Mouse (Mus musculus) cerebellum, postnatal 10 days (tissue): Measurements from ENCODE around the gene Ccdc114.
A peak's percentile ranks its signal among the peaks of the same experiment; 100 is the strongest.
"Not testable (repeated sequence)": the region's sequence is repeated elsewhere in the genome, so short reads cannot be mapped to it uniquely, and the experiment has no call there.

ENCODE experiments used
- DNase-seq, 2 experiments: peaks; one replicate each; pipeline ENCODE4 v3.0.0; 2021; ENCODE audit warnings: mixed read lengths in 2 of 2

Ccdc114 gene

GRCm38 (mm10) chr7:45919083-45919671 lies 4.7 kb upstream of the Ccdc114 start:
- peak in 1 of 2 experiments; percentile 16 for DNase-seq

GRCm38 (mm10) chr7:45919761-45920160 lies 4.1 kb upstream of the Ccdc114 start:
- DNase-seq = peak in 1 of 2 experiments; percentile 13

GRCm38 (mm10) chr7:45920583-45921241 lies 3.2 kb upstream of the Ccdc114 start:
- no peak for DNase-seq

DNA sequence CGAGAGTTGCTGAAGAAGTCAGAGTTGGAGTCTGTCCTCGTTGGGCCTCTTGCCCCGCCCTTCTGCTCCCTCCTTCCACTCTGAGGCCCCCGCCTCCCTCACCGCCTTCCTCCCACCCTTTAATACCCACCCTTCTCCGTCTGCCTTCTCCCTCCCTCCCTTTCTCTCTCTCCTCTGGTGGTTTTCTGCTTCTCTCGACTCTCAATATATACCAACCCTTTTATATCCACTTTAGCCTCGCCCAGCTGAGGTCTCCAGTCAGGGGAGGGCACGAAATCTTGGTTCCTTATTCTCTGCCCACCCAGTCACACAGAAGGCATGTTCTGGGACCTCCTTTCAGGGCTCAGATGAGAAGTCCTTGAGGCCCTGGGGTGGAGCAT lies 2.6 kb upstream of the Ccdc114 start, which contains the start of gene Emp3:
Gene Emp3, minus strand, starts transcription at position 163 of the 380 bp plus-strand sequence.
- DNase-seq = no peak

DNA sequence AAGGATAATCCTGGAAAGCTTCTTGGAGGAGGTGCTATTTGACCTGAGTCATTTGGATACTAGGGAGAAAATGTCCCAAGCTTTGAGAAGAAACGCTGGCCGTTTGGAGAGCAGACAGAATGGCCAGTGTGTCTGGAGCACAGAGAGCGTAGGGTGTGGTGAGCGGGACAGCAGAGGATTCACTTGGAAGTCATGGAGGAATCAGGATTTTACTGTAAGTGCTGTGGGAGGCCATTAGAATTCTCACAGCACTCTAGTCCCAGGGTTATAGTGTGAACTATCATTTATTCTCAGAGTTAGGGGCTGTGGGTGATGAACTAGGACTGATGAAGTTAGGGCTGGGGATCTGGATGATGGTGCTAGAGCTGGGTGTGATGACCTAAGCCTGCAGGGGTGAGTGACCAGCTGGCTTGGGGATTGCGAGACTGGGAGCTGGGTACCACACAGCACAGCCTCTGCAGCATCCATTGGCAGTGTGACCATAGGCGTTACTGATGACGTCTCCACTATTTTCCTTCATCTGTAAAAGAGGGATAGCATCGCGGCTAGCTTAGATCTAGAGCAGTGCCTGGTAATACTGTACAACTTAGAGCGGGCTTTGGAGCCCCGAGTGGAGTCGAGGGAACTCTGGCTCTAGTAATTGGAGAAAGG lies 1.8 kb upstream of the Ccdc114 start:
- DNase-seq = no peak

GRCm38 (mm10) chr7:45922928-45923761 lies 727 bp upstream of the Ccdc114 start:
- peak; percentile 94 to 96 for DNase-seq

GRCm38 (mm10) chr7:45924429-45924816 lies 551 bp downstream of the Ccdc114 start:
- DNase-seq = peak in 1 of 2 experiments; percentile 30

DNA sequence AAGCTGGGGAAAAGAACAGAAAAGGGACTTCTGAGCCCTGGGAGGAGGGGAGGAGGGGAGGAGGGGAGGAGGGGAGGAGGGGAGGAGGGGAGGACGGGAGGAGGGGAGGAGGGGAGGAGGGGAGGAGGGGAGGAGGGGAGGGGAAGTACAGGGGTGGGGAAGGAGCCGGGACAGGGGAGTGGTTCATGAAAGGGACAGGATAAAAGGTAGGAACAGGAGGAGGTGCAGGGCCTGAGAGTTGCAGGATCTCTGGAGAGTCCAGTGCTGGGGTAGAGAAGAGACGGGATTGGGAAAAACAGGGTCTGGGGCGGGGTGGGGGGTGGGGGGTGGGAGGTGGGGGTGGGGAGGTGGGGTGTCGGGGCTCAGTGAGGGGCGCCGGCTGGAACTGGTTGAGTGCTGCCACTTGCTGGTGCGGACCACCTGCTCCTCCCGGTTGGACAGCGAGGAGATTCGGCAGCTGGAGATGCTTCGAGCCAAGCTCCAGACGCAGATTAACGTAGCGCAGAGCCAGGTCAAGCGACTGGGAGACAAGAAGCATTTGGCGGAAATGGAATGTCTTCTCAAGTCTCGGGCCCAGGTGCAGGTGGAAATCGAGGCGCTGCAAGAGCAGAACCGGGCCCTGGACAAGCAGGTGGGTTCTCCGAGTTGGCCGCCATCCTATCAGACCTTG lies 4.9 kb downstream of the Ccdc114 start:
- DNase-seq = peak; percentile 63 to 69

- no peak for DNase-seq
Observed at GRCm38 (mm10) chr7:45929688-45930087, 5.8 kb downstream of the Ccdc114 start.

DNA sequence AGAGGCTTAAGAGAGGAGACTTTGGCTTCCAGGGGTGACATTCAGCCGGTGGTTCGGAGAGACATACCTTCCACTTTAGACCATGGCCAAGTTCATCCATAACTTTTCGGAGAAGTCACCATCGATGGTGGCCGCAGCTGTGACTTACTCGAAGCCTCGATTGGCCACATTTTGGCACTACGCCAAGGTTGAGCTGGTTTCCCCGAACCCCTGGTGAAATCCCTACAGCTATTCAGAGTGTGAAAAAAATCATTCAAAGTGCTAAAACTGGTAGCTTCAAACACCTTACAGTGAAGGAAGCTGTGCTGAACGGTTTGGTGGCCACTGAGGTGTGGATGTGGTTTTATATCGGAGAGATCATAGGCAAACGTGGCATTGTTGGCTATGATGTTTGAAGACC lies 9.9 kb downstream of the Ccdc114 start:
- DNase-seq = not testable (repeated sequence)

GRCm38 (mm10) chr7:45935114-45935513 lies 11.2 kb downstream of the Ccdc114 start:
- peak; percentile 82 to 88 for DNase-seq

DNA sequence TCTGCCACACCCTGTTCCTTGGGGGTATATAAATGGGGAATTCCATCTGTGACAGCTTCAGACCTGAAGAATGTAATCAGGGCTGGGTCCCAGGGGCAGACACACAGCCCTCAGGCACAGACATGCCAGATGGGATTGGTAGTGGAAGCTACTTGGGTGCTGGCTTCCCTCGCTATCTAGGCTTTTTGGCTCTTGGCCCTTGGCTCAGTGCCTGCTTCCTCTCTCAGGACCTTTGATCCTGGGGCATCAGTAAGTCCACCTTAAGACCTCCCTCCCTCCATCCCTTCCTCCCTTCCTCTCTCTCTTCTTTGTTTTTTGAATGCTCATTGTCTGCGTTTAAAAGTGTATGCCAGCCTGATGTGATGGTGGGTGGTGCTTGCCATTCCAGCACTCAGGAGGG lies 16.0 kb downstream of the Ccdc114 start:
- DNase-seq = peak in 1 of 2 experiments; percentile 22

DNA sequence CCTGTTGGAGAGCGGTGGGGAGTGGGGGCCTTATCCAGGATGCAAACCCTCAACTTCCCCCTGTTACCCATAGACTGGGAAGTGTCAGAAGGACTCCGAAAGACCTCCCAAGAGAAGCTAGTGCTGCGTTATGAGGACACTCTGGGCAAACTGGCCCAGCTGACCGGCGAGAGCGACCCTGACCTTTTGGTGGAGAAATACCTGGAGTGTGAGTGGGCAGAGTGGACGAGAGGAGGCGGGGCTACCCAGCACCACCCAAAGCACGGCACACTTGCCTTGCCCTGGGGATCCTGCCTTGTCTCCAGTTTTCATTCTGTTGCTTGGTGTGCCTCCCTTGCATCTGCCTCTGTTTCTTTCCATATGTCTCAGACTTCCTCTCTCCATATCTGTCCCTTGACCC lies 18.1 kb downstream of the Ccdc114 start:
- DNase-seq = no peak

DNA sequence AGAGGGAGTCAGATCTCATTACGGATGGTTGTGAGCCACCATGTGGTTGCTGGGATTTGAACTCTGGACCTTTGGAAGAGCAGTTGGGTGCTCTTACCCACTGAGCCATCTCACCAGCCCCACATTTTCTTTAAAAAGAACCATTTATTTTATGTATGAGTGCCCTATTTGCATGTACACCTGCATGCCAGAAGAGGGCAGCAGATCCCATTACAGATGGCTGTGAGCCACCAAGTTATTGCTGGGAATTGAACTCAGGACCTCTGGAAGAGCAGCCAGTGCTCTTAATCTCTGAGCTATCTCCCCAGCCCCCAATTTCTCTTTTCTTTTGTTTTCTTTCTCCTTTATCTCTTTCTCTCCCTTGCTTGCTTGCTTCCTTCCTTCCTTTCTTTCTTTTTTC lies 19.4 kb downstream of the Ccdc114 start:
- DNase-seq = peak in 1 of 2 experiments; percentile 28

- no peak for DNase-seq
Observed at GRCm38 (mm10) chr7:45949061-45949460, 25.2 kb downstream of the Ccdc114 start.

DNA sequence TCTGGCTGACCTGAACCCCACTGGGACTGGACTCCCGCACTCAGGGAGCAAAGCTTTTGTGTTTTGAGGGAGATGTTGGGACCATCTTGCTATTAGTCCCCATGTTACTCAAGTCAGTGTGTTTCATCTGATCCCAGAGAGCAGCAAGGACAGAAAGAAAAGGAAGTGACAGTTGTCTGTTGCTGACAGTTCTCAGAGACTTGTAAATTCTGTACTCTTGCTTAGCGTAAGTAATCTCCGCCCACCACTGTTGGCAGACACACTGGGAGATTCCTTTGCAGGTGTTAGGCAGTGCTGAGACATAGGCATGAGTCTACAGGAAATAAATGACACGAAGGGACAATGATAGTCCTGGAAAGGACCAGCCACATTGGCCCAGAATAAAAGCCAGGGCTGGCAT lies 32.7 kb downstream of the Ccdc114 start:
- DNase-seq = no peak

DNA sequence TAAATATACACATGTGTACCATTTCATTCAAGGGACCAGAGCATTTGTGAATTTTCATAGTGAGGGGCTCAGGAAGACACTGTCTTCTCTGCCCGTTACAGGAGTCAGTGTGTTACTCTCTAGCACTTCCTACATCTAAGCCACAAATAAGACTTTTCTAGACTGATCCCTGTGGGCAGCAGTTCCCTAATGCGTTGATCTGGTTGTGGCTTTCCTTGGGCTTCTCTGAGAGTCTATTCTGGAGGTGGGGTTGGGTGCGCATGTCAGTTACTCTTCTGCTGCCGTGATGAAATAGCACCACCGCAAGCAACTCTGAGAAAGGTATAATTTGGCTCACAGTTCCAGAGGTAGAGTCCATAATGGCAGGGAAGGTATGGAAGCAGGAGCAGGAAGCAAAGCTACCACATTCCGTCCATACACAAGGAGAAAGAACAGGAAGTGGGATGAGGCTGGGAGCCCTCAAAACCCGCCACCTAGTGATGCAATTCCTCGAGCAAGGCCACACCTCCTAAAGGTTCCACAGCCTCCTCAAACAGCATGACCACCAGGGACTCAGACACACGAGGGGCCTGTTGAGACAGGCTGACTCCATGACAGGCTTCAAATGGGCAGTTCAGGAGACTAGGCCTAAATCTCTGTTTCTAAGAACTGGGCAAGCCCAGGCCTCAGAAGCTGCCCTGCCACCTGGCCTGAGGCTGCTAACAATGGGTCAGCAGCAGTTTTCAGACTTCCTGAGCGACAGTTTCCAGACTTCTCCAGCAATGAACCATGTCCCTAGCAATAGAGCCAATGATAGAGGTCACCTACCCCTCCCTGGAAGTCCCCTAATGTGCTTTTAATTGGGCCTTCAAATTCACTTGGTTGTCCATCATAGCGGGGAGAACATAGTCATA lies 48.2 kb downstream of the Ccdc114 start:
- no peak for DNase-seq

GRCm38 (mm10) chr7:45973271-45973687 lies 49.4 kb downstream of the Ccdc114 start:
- DNase-seq = peak; percentile 25 to 32

GRCm38 (mm10) chr7:45974103-45974502 lies 50.2 kb downstream of the Ccdc114 start:
- no peak for DNase-seq

- DNase-seq = no peak
Observed at GRCm38 (mm10) chr7:45974512-45974911, 50.6 kb downstream of the Ccdc114 start.

DNA sequence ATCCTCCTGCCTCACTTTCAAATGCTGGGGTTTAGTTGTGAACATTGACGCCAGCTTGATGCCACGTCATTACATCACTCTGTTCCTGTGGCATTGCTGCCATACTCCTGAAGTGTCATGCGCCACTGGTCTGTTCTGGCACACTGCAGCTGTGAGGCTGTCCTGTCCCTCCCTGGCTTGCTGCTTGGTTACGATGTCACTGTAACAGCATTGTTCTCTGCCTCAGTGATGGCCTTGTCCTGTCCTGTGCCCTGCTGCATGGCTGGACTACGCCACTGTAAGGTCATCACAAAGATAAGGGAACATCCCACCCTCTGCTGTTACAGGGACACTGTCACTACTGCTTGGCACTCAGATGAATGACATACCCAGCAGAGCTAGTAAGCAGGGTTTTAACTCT lies 57.7 kb downstream of the Ccdc114 start:
- DNase-seq = no peak
